Mouse (Mus musculus): ENCODE results near the gene Trit1.

DNA sequence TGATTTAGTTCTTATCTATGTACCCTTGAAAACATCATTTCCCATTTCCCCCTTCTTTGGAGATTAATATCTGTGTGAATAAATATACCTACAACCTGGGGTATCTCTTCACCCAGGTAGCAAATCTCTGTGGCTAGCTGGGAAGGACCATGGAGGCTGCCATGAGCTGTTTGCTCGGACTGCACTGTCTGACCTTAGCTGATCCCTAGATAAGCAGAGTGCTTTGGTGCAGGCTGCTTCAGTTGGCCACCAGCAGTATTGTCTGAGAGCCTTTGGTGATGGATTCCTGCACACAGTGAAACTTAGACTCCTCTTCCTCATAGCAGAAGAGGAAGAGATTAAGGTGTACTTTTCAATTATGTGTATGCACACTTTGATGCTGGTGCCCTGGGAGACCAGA lies 41.6 kb downstream of the Trit1 start:
- no peak for TF ChIP-seq POLR2A (IDR thresholded peaks at IDR 0.05; ENCODE audit: low read depth, low read length)
- TF ChIP-seq CTCF (IDR thresholded peaks at IDR 0.05; ENCODE audit: borderline replicate concordance, insufficient read depth, low read length) = no peak

All from embryonic fibroblast, embryonic 13.5 days (primary cell).